Mouse (Mus musculus): ENCODE data around the gene Tmem175.

DNA sequence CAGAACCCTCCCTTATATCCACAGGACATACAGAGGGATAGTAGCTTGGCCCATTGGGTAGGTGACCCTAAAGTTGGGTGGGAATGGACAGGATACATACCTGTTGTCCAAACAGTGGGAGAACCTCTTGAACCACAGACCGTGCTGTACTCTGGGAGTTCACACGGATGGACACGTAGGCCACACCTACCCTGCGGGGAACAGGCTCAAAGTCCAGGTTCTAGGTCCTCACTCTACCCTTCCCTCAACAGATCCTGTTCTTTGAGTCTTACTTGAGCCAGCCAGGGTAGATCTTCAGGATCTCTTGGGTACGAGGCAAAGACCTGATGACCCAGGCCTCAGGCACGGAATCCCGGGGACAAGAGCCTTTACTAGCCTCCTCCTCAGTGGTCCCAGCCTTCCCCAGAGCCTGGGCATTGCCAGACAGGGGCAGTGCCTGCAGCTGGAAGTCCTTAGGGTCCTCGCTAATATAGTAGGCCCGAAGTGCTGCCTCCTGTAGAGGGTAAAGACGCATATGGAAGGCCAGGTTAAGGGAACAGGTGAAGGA, 24.9 kb downstream of the Tmem175 start:
- TF ChIP-seq CTCF (conservative IDR thresholded peaks at IDR 0.05; ENCODE audit: insufficient read depth, insufficient read length, low read depth, low read length) = no peak
- no peak for TF ChIP-seq POLR2A (IDR thresholded peaks at IDR 0.05; ENCODE audit: low read depth, low read length)
